Mouse (Mus musculus): ENCODE measurements around the gene Scnn1b. TPM values are rescaled to one million over a fixed set of nuclear protein-coding genes. Genes with fewer than 3 reads are reported as not detected.

The Scnn1b gene
- total RNA-seq (2012; rRNA removed) (not detected in 2 replicates), polyA plus RNA-seq (2012; ENCODE audit: insufficient read depth in 1 of 2, insufficient read length in 2 of 2, low read depth in 1 of 2, low replicate concordance in 2 of 2, missing spikeins in 1 of 2) (not detected)

DNA sequence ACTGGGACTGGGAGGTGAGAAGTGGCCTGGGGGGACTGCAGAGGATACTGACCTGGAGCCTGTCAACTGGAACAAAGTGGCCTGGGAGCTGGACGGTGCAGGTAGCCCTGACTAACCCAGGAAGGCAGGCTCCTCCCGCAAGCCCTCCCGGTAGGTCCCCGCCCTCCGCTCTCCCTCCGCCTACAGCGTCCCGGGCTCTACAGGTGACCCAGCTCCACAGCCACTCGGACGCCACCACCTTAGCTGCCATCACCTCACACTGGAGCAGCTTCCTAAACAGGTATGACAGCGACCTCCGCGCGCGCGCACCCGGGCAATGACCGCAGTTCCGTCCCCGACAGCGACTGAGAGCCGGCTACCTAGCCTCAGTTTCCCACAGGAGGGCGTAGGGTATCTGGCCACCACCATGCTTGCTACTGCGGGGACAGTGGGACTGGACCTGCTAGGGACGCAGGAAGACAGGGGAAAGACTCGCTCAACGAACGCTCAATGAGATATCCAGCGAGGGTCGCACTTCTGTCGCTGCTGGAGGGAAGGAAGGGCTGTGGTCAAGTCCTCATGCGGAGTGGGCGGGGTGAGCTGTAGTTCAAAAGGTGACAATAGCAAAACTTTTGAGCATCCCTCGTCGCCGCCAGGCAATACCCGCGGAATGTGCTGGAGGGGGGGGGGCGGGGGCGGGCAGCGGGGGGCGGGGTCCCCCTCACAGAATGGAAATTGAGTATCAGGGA is at the start of gene Scnn1b:
Gene Scnn1b (plus strand): TSS at position 181 of the 728 bp plus-strand sequence.
- Histone ChIP-seq H3K79me2 (ENCODE audit: control insufficient read depth, insufficient read depth, low read length, poor library complexity) (no peaks in the 10 kb centered on the region), H3K9me3 (replicated peaks; ENCODE audit: insufficient read depth, low read length) (no peaks in the 10 kb centered on the region), H3K4me1 (ENCODE audit: control insufficient read depth in 1 of 2, insufficient read depth in 2 of 2, low read length in 2 of 2) (no peaks in the 10 kb centered on the region), H3K27ac (ENCODE audit: control insufficient read depth, low read depth, low read length) (no peak within 1 kb of the TSS), H3K4me3 (ENCODE audit: control insufficient read depth in 1 of 2, insufficient read depth in 1 of 2, low read depth in 2 of 2, low read length in 2 of 2) (no peak within 1 kb of the TSS), H3K27me3 (ENCODE audit: control insufficient read depth in 1 of 2, insufficient read depth in 2 of 2, low read length in 2 of 2) (no peaks in the 10 kb centered on the region), H3K9ac (ENCODE audit: control insufficient read depth, low read depth, low read length, poor library complexity, severe bottlenecking) (no peak within 1 kb of the TSS), H3K36me3 (ENCODE audit: control insufficient read depth in 1 of 2, insufficient read depth in 2 of 2, low read length in 2 of 2) (no peaks in the 10 kb centered on the region)
- TF ChIP-seq GATA1 (IDR thresholded peaks at IDR 0.05; ENCODE audit: low read depth, low read length): no peak
- no peak for DNase-seq (ENCODE audit: low read depth, low spot score)

DNA sequence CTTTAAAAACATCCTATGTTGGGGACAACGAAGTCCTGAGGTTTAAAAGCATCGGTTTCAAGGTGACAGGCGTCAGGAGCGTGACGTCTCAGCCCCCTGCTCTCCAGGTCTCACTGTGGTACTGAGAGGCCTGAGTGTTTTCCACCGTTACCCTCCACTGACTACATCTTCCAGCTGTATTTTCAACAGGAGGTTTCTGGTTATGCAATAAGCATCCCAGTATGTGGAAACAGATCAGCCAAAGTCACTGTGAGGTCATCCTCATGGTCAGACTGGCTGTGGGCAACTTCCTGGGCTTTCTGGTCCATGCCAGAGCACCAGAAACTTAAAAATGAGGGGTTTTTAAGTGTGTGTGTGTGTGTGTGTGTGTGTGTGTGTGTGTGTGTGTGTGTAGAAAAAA is 43.2 kb upstream of the Scnn1b start:
- Histone ChIP-seq H3K9me3 (replicated peaks; ENCODE audit: insufficient read depth, low read length) (no peaks in the 10 kb centered on the region), H3K36me3 (ENCODE audit: control insufficient read depth in 1 of 2, insufficient read depth in 2 of 2, low read length in 2 of 2) (no peaks in the 10 kb centered on the region), H3K79me2 (ENCODE audit: control insufficient read depth, insufficient read depth, low read length, poor library complexity) (no peaks in the 10 kb centered on the region), H3K27ac (ENCODE audit: control insufficient read depth, low read depth, low read length) (no peak overlapping the region), H3K4me3 (ENCODE audit: control insufficient read depth in 1 of 2, insufficient read depth in 1 of 2, low read depth in 2 of 2, low read length in 2 of 2) (no peak overlapping the region), H3K27me3 (ENCODE audit: control insufficient read depth in 1 of 2, insufficient read depth in 2 of 2, low read length in 2 of 2) (no peaks in the 10 kb centered on the region), H3K4me1 (ENCODE audit: control insufficient read depth in 1 of 2, insufficient read depth in 2 of 2, low read length in 2 of 2) (no peaks in the 10 kb centered on the region), H3K9ac (ENCODE audit: control insufficient read depth, low read depth, low read length, poor library complexity, severe bottlenecking) (no peak overlapping the region)
- no peak for TF ChIP-seq BHLHE40 (IDR thresholded peaks at IDR 0.05; ENCODE audit: borderline replicate concordance, low read depth, low read length)
- no peak for TF ChIP-seq ELF1 (IDR thresholded peaks at IDR 0.05; ENCODE audit: low read depth, low read length)
- no peak for TF ChIP-seq RAD21 (IDR thresholded peaks at IDR 0.05; ENCODE audit: low read depth, low read length)
- no peak for TF ChIP-seq TCF12 (IDR thresholded peaks at IDR 0.05; ENCODE audit: low read depth, low read length)
- TF ChIP-seq TAL1 (IDR thresholded peaks at IDR 0.05; ENCODE audit: low read length): no peak
- TF ChIP-seq USF2 (IDR thresholded peaks at IDR 0.05; ENCODE audit: borderline replicate concordance in 1 of 2, insufficient read depth in 1 of 2, low read depth in 1 of 2, low read length in 2 of 2): no peak
- no peak for TF ChIP-seq ZNF384 (IDR thresholded peaks at IDR 0.05; ENCODE audit: low read depth, low read length)
- TF ChIP-seq POLR2A (IDR thresholded peaks at IDR 0.05; ENCODE audit: control insufficient read depth in 1 of 2, insufficient read depth in 1 of 2, low read depth in 1 of 2, low read length in 2 of 2, poor library complexity in 1 of 2): no peak
- no peak for TF ChIP-seq MYB (IDR thresholded peaks at IDR 0.05; ENCODE audit: low read depth, low read length)
- TF ChIP-seq POLR2AphosphoS2 (IDR thresholded peaks at IDR 0.05; ENCODE audit: low read length): no peak
- DNase-seq (ENCODE audit: low read depth, low spot score): no peak

DNA sequence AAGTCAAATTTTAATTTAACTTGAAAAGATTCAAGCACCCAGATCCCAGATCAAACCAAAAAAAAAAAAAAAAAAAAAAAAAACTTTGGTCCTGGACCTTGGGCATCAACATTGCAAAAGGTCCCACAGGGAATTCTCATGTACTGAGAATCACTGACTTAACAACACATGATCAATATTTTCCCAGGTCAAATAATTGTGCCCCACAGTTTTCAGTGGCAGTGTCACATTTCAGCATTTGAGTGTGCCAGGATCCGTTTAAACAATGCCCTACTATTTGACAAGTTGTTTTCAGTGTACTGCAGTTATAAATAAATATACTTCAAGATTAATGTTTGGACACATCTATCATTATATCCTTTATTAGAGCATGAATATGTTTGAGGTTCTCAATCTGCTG is 36.4 kb upstream of the Scnn1b start:
- Histone ChIP-seq H3K4me3 (ENCODE audit: control insufficient read depth in 1 of 2, insufficient read depth in 1 of 2, low read depth in 2 of 2, low read length in 2 of 2) (no peak overlapping the region), H3K27ac (ENCODE audit: control insufficient read depth, low read depth, low read length) (no peak overlapping the region), H3K4me1 (ENCODE audit: control insufficient read depth in 1 of 2, insufficient read depth in 2 of 2, low read length in 2 of 2) (no peaks in the 10 kb centered on the region), H3K9me3 (replicated peaks; ENCODE audit: insufficient read depth, low read length) (no peaks in the 10 kb centered on the region), H3K9ac (ENCODE audit: control insufficient read depth, low read depth, low read length, poor library complexity, severe bottlenecking) (no peak overlapping the region), H3K79me2 (ENCODE audit: control insufficient read depth, insufficient read depth, low read length, poor library complexity) (no peaks in the 10 kb centered on the region), H3K36me3 (ENCODE audit: control insufficient read depth in 1 of 2, insufficient read depth in 2 of 2, low read length in 2 of 2) (no peaks in the 10 kb centered on the region), H3K27me3 (ENCODE audit: control insufficient read depth in 1 of 2, insufficient read depth in 2 of 2, low read length in 2 of 2) (no peaks in the 10 kb centered on the region; a peak in 1 of 4 replicates)
- no peak for DNase-seq (ENCODE audit: low read depth, low spot score)
- TF ChIP-seq MXI1 (IDR thresholded peaks at IDR 0.05; ENCODE audit: low read depth, low read length) (no peak), POLR2AphosphoS5 (IDR thresholded peaks at IDR 0.05; ENCODE audit: borderline replicate concordance, low read depth, low read length) (no peak), CHD2 (IDR thresholded peaks at IDR 0.05; ENCODE audit: low read length) (no peak), ZKSCAN1 (IDR thresholded peaks at IDR 0.05; ENCODE audit: low read depth, low read length) (no peak), MAZ (IDR thresholded peaks at IDR 0.05; ENCODE audit: low read depth, low read length) (no peak), GATA1 (IDR thresholded peaks at IDR 0.05; ENCODE audit: low read depth, low read length) (no peak), GABPA (IDR thresholded peaks at IDR 0.05; ENCODE audit: low read depth, low read length) (no peak)
